Mouse (Mus musculus) ES-CJ7 (cell line): ENCODE data around the gene Tgm2.

Source experiments
- DNase-seq: peaks from one replicate; pipeline ENCODE4 v3.0.0; 2011; ENCODE audit warnings: low read depth, low spot score

Tgm2 gene

DNA sequence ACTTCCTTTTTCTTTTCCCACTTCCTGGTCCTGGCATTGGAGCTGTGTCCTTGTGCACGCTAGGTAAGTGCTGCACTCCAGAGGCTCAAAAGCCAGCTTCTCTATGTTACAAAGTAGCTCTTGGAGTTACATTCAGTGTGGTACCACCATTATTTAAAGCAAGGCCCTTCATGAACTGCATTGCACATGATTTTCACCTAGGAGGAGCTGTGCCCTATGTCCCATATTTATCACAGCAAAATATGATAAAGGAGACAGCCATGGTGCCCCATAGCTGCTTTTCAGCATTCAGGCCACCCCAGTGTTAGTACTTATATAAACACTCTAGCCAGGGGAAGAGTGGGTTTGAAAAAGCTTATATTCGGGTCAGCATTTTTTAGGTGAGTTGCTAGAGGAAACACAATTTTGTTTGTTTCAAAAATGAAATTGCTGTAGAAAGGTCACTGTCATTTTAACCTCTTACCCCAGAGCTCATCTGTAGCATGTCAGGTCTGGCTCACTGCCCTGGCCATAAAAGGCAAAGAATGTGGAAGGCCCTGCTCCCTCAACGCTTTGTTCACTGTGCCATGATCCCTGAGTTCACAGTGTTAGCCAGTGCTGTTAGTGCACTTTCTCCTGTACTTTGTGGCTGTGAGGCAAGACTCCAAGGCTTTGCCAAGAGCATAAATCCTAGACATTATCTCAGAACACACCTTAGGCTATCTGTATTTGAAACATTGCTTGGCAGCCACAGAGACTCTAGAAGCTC, 75.2 kb downstream of the Tgm2 start:
- DNase-seq: no peak

DNA sequence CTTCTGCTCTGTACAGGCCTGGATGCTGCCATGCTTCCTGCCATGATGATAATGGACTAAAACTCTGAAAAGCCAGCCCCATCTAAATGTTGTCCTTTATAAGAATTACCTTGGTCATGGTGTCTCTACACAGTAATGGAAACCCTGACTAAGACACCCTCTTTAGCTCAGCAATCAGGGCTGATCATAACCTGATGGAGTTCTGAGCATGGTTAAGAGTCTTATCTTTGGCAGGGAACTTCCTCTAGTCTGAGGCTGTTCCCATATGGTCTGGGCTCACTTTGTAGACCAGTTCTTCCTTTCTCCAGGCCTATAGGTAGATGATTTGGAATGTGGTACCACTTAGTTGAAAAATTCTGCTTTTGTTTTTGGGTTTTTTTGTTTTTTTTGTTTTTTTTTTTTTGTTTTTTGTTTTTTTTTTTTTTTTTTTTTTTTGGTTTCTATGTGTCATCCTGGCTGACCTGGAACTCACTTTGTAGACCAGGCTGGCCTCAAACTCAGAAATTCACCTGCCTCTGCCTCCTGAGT, 77.7 kb downstream of the Tgm2 start:
- no peak for DNase-seq

GRCm38 (mm10) chr2:158067260-158067824, 78.9 kb downstream of the Tgm2 start:
- DNase-seq: no peak

DNA sequence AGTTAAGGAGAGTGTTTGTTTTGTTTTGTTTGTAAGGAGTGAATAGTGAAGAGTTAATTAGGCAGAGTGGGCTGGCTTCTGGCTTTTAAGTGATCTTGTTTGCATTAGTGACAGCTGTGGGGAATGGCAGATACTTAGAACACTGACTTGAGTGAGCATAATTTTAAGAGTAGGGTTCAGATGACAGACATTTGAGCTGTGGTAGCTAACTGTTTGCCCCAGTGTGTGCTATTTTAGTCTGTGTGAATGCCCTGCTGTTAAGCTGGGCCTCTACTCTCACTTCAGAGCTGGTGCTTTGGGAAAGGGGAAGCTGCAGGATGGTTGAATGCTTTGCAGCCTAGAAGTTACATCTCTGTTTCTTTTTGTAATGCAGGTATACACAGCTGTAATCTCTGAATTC, 79.8 kb downstream of the Tgm2 start:
- DNase-seq: no peak
